Mouse (Mus musculus) forebrain, embryonic 15.5 days (tissue): ENCODE measurements at regions not wholly inside any gene's neighbourhood (a gene's known extent, or its start where the extent isn't known, plus 50 kb on each side); places are given as distances from the start of the nearest gene placed in this dataset.

Experiments
- ATAC-seq: fragments of 200-750 bp; cut with Nextera tagmentation; replicated peaks from 2 replicates; pipeline ENCODE4 v1.8.0; 2017; ENCODE audit warnings: mild to moderate bottlenecking, moderate TSS enrichment, moderate library complexity
- H3K27ac ChIP-seq: fragments of 300-500 bp; sonication (generic); replicated peaks from 2 replicates; pipeline ENCODE4 v1.5.1; 2015; ENCODE audit warnings: mild to moderate bottlenecking, inconsistent platforms
- H3K27me3 ChIP-seq: fragments of 300-500 bp; sonication (generic); 2 replicates; pipeline ENCODE4 v1.6.1; 2015; ENCODE audit warnings: inconsistent platforms
- H3K36me3 ChIP-seq: fragments of 300-500 bp; sonication (generic); 2 replicates; pipeline ENCODE4 v1.6.1; 2015; ENCODE audit warnings: mild to moderate bottlenecking, inconsistent platforms
- H3K4me1 ChIP-seq: fragments of 300-500 bp; sonication (generic); 2 replicates; pipeline ENCODE4 v1.6.1; 2015; ENCODE audit warnings: inconsistent platforms
- H3K4me2 ChIP-seq: fragments of 300-500 bp; sonication (generic); replicated peaks from 2 replicates; pipeline ENCODE4 v1.6.1; 2015; ENCODE audit warnings: mild to moderate bottlenecking, inconsistent platforms
- H3K4me3 ChIP-seq: fragments of 300-500 bp; sonication (generic); 2 replicates; pipeline ENCODE4 v1.5.1; 2015; ENCODE audit warnings: mild to moderate bottlenecking, inconsistent platforms
- H3K9ac ChIP-seq: fragments of 300-500 bp; sonication (generic); replicated peaks from 2 replicates; pipeline ENCODE4 v1.6.1; 2015; ENCODE audit warnings: mild to moderate bottlenecking, inconsistent platforms
- H3K9me3 ChIP-seq: fragments of 300-500 bp; sonication (generic); 2 replicates; pipeline ENCODE4 v1.6.1; 2016; ENCODE audit warnings: inconsistent platforms
- WGBS: fragments of 180-500 bp; shearing (Covaris S2); methylation state at CpG from one replicate; pipeline ENCODE4 v1.1.7; 2015; ENCODE audit warnings: mixed read lengths; 5-methylcytosine and 5-hydroxymethylcytosine counted together

DNA sequence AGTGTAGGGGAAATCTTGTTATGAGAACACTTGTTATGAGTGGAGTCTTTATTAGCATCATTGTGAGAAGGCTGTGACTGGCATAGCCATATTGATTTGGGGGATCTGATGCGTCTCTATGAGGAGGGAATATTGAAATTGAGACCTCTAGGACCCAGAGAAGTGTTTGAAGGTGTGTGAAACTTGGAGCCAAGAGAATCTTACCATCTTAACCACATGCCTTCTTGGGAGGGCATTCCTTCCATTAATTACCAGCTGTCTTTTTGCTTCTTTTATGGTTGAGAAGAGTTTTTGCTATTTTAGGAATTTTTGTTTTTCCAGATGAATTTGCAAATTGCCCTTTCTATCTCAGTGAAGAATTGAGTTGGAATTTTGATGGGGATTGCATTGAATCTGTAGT, 267.2 kb upstream of the A1bg start:
- H3K9ac ChIP-seq, result no peak overlapping the region
- H3K27me3 ChIP-seq, result no peaks in the 10 kb centered on the region
- H3K4me2 ChIP-seq, result no peak overlapping the region
- 91% methylated on average over 1 of the region's 1 CpGs for whole genome bisulfite sequencing
- H3K4me3 ChIP-seq, result no peak overlapping the region
- ATAC-seq, result no peak
- no peak overlapping the region for H3K27ac ChIP-seq
- no peaks in the 10 kb centered on the region for H3K4me1 ChIP-seq
- H3K9me3 ChIP-seq, result no peaks in the 10 kb centered on the region
- no peaks in the 10 kb centered on the region for H3K36me3 ChIP-seq

DNA sequence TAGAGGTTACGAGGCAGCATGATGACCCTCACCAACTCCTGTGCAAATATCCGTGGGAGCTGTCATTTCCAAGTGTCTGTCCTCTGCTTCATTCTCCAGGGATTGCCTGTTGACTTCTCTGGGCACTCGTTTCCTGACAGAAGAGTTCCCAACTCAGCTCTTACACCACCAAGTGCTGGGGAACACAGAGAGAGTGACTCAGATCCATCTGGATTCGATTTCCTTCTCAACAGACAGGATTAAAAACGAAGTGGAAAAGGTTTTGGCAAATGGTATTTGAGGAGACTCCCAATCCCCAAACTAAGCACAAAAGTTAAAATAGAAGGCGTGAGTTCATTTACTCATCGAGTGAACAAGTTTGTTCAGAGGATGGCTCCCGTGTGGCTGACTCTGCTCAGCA, 266.7 kb upstream of the A1bg start:
- WGBS, result 76% methylated on average over 8 of the region's 8 CpGs
- no peak overlapping the region for H3K27ac ChIP-seq
- no peak overlapping the region for H3K4me3 ChIP-seq
- H3K4me1 ChIP-seq, result no peaks in the 10 kb centered on the region
- H3K36me3 ChIP-seq, result no peaks in the 10 kb centered on the region
- H3K9me3 ChIP-seq, result no peaks in the 10 kb centered on the region
- no peaks in the 10 kb centered on the region for H3K27me3 ChIP-seq
- no peak for ATAC-seq
- H3K9ac ChIP-seq, result no peak overlapping the region
- no peak overlapping the region for H3K4me2 ChIP-seq

DNA sequence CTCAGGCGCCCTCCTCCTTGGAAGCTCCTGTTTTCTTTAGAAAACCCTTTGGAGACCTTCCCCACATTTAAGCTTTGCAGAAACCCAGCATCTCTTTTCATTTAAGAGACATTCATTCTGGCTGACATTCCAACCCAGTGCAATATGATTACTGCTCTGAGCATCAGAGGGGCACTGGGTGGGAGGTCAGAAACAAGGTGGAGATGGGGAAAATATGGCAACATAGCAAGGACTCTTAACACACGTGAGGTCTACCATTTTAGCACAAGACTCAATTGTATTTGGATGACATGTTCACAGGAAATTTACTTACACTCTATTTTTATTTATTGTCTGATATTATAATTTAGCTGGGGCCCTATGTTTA, 261.8 kb upstream of the A1bg start:
- H3K27ac ChIP-seq, result no peak overlapping the region
- no peak overlapping the region for H3K4me3 ChIP-seq
- H3K4me2 ChIP-seq, result no peak overlapping the region
- H3K9me3 ChIP-seq, result no peaks in the 10 kb centered on the region
- no peak for ATAC-seq
- H3K4me1 ChIP-seq, result 0 out of 2 replicates have a peak, but pooled peaks cover 2% of the 10 kb centered on the region
- no peaks in the 10 kb centered on the region for H3K36me3 ChIP-seq
- 17% methylated on average over 2 of the region's 2 CpGs for WGBS
- no peaks in the 10 kb centered on the region for H3K27me3 ChIP-seq
- no peak overlapping the region for H3K9ac ChIP-seq

DNA sequence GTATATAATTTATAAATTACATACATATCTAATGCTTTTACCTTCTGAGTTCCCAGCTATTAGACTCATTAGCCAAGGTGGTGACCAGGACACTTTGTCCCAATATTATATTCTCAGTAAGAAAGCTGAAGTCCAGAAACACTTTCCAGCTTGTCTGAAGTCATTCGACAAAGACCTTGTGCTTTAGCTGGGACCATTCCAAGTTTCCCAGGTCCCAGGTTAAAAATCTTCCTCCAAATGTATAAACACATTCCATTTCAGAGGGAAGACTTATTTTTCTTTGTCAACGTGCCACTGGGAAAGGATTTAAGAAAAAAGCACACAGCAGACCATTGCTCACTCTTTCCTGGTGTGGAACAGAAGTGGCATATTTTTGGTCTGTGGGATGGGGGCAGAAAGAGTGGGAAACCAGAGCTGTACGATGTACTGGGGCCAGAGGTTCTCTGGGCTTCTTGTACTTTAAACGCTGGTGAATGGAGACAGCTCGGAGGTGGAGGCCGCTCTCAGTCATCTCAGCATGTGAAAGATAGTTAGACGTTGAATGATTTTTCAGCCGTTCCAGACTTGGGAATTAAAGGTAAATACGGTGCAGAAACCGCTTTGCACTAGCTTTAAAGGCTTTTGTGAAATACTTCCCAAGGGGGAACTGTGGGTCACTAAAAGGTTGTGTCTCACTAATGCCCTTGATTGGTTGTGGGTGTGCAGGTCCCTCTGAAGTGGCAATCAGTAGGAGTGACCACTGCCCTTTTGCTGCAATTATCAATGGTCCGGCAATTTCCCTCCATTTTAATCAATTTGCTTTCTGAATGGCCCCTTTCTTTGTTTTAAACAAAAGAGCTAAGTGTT, 261.2 kb upstream of the A1bg start:
- Histone ChIP-seq H3K9me3 (no peaks in the 10 kb centered on the region), H3K4me1 (0 out of 2 replicates have a peak, but pooled peaks cover 2% of the 10 kb centered on the region), H3K4me2 (no peak overlapping the region), H3K36me3 (no peaks in the 10 kb centered on the region), H3K27me3 (no peaks in the 10 kb centered on the region), H3K27ac (no peak overlapping the region), H3K9ac (no peak overlapping the region), H3K4me3 (no peak overlapping the region)
- ATAC-seq, result no peak
- 10% methylated on average over 11 of the region's 11 CpGs for WGBS

DNA sequence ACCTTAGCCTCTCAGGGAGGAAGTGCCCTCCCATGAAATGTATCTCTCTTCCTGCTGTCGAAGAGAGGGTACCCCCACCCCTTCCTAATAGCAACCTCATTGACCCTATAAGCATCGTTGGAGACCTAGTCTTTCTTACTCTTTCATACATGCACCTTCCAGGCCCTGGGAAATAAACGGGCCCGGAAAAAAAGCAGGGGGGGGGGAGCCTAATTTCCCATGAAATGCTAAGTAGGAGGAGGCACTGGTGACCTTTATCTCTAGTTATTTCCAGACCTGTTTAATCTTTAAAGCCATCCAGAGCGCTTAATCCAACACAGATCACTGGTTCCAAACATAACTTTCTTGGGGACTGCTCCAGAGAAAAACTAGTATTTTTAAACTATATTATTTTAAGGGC, 260.5 kb upstream of the A1bg start:
- no peaks in the 10 kb centered on the region for H3K27me3 ChIP-seq
- H3K4me2 ChIP-seq, result no peak overlapping the region
- no peaks in the 10 kb centered on the region for H3K9me3 ChIP-seq
- no peak for ATAC-seq
- no peak overlapping the region for H3K27ac ChIP-seq
- H3K9ac ChIP-seq, result no peak overlapping the region
- H3K36me3 ChIP-seq, result no peaks in the 10 kb centered on the region
- no peak overlapping the region for H3K4me3 ChIP-seq
- 0 out of 2 replicates have a peak, but pooled peaks cover 2% of the 10 kb centered on the region for H3K4me1 ChIP-seq
- 18% methylated on average over 5 of the region's 5 CpGs for WGBS

DNA sequence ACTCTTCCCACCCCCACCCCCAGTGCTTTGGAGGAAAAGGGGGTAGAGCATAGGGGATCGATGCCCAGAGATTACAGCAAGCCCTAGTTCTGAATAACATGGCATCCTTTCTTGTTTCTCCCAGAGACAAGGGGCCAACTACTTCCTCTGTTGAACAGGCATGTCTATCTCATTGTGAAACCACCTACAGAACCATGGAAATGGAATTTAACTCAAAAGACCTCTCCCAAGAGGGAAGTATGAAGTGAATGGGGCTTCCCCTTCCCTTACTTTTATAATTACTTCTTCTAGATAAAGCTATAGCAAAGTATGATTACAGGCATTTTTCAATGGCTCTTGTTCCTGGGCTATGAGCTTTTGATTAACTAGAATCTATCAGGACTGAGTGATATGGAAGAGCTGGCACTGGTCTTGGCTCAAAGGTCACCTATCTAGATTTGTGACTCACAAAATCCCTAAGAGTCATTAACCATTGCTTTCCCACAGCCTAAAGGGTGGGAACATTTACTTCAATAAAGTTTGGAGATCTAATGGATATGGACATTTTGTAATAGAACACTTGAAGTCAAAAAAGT, 246.1 kb upstream of the A1bg start:
- Histone ChIP-seq H3K27ac (no peak overlapping the region), H3K36me3 (no peaks in the 10 kb centered on the region), H3K9me3 (no peaks in the 10 kb centered on the region), H3K4me1 (no peaks in the 10 kb centered on the region), H3K27me3 (no peaks in the 10 kb centered on the region), H3K4me3 (no peak overlapping the region), H3K4me2 (no peak overlapping the region), H3K9ac (no peak overlapping the region)
- ATAC-seq, result no peak
- WGBS, result 89% methylated on average over 1 of the region's 1 CpGs

DNA sequence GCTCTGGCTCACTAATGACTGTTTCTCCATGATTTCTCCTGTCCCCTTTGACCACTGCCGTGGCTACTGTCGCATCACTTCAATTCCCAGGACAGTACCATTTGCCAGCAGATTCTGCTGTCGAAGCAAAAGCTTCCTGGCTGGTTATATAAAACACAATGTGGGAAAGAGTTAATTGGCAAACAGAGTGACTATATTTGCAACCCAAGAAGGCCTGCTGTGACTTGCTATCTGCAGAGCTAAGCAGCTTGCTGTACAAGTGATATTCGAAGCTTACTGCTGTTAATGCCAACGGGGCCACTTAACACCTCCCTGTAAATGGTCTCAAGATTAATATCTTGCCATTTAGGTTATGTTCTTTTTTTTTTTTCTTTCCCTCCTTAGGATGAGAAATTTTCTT, 242.2 kb upstream of the A1bg start:
- H3K36me3 ChIP-seq, result no peaks in the 10 kb centered on the region
- 47% methylated on average over 5 of the region's 5 CpGs for WGBS
- no peak overlapping the region for H3K4me2 ChIP-seq
- no peaks in the 10 kb centered on the region for H3K27me3 ChIP-seq
- no peak for ATAC-seq
- H3K4me3 ChIP-seq, result no peak overlapping the region
- H3K9ac ChIP-seq, result no peak overlapping the region
- H3K27ac ChIP-seq, result no peak overlapping the region
- no peaks in the 10 kb centered on the region for H3K4me1 ChIP-seq
- H3K9me3 ChIP-seq, result no peaks in the 10 kb centered on the region

DNA sequence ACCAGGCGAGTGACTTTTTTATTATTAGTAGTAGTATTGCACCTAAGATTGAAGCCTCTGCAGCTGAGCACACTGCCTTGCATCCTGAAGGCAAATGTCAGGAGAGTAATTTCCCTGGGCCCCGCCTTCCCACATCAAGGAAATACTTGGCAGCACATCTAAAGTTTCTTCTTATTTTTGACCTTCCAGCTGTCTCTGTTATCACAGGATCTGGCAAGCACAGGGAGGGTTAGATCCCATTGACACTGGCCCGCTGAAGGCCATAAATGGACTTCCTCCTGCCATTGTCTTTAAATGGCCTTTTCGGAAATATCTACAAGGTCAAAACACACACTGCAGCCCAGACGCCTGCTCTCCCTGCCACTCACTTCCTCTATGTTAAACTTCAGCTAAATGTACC, 238.6 kb upstream of the A1bg start:
- Histone ChIP-seq H3K36me3 (no peaks in the 10 kb centered on the region), H3K9me3 (no peaks in the 10 kb centered on the region), H3K4me1 (peaks cover 7% of the 10 kb centered on the region), H3K4me2 (no peak overlapping the region), H3K27ac (no peak overlapping the region), H3K27me3 (no peaks in the 10 kb centered on the region), H3K4me3 (no peak overlapping the region), H3K9ac (no peak overlapping the region)
- WGBS, result 80% methylated on average over 5 of the region's 5 CpGs
- ATAC-seq, result no peak

DNA sequence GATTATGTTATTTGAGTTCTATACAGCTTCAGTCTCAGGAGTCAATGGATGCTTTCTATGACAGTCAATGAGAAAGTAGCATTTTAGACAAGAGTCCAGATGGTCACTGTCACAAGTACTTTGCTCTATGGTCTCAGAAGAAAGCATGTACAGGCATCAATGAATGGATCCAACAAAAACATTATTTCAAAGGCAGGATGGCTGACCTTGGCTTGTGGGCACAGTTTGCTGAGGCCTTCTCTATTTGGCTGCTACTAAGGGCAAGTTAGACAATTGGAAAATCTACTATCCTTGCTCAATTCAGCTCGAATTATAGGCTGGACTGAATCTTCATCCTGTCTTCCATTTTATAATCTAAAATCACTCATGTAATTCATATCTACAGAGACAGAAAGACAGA, 237.9 kb upstream of the A1bg start:
- no peak overlapping the region for H3K9ac ChIP-seq

DNA sequence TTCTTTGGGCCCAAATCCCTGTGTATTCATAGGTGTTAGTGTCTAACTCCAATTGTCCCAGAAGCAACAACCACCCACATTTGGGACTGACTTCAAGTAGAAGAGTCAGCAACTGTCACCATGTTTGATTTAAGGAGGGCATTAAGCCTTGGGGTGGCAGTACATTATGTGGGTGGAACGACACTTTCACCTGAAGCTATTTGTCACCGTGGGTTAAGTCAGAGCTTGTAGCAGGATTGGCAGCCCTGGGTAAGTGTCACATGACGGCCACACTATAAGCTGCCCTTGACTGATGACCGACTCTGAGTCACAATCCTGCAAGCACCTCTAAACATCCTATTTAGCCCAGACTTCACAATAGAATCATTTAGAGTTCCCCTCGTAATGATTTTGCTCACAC, 236.7 kb upstream of the A1bg start:
- no peak overlapping the region for H3K4me2 ChIP-seq
- no peaks in the 10 kb centered on the region for H3K36me3 ChIP-seq
- H3K27me3 ChIP-seq, result no peaks in the 10 kb centered on the region
- WGBS, result 85% methylated on average over 5 of the region's 5 CpGs
- peaks cover 7% of the 10 kb centered on the region for H3K4me1 ChIP-seq
- H3K27ac ChIP-seq, result no peak overlapping the region
- no peaks in the 10 kb centered on the region for H3K9me3 ChIP-seq
- no peak overlapping the region for H3K4me3 ChIP-seq
- no peak for ATAC-seq
- no peak overlapping the region for H3K9ac ChIP-seq

More for the DNA sequence above, 237.9 kb upstream of the A1bg start:
- Histone ChIP-seq H3K27me3 (no peaks in the 10 kb centered on the region), H3K36me3 (no peaks in the 10 kb centered on the region), H3K4me2 (no peak overlapping the region), H3K4me1 (peaks cover 7% of the 10 kb centered on the region), H3K4me3 (no peak overlapping the region), H3K9me3 (no peaks in the 10 kb centered on the region), H3K27ac (no peak overlapping the region)
- ATAC-seq, result no peak
- WGBS, result 81% methylated on average over 1 of the region's 1 CpGs

DNA sequence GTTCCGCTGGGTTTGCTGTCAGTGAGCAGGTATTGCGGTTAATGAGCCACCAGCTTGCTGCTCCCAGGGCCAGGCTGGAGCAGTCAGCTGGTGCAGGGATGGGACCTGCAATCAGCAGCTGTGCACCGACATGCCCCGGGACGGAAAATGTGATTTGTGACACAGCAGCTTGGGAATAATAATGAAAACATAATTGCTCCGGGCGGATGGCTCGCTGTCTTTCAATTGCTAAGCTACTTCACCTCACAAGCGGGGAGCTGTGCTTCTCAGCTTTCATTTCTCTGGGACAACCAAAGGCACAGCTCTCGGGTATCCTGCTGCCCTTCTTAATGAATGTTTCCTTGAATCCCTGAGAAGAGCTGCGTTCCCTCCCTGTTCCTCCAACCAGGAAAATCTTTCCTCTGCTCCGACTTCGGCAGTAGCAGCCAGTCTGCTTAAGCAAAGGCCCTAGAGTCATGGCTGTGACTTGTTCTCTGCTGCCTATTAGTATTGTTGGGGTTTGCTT, 235.3 kb upstream of the A1bg start:
- Histone ChIP-seq H3K4me1 (peaks cover 7% of the 10 kb centered on the region), H3K27ac (peak overlapping the region; percentile 76), H3K9ac (peak overlapping the region; percentile 51), H3K4me2 (peak overlapping the region; percentile 81), H3K9me3 (no peaks in the 10 kb centered on the region), H3K27me3 (no peaks in the 10 kb centered on the region), H3K36me3 (no peaks in the 10 kb centered on the region), H3K4me3 (peak overlapping the region; percentile 46)
- WGBS, result 6% methylated on average over 13 of the region's 13 CpGs
- peak; percentile 85 for ATAC-seq

DNA sequence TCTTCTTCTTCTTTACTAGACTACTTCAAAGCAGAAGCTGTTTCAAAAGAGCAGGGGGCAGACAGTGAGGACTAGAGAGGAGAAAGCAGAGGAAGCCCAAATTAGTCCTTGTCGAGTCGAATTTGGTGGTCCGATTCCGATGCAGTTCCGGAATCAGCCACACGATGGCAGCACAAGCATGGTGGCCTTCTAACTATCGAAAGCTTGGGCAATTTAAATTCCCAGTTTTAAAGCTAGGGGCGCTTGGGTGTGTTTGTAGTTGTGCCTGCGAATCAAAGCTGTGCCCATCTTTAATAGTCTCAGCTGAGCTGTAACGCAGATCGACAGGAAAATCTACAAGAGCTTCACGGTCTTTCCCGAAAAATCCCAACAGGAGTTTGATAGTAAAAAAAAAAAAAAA, 234.7 kb upstream of the A1bg start:
- H3K36me3 ChIP-seq, result no peaks in the 10 kb centered on the region
- H3K4me1 ChIP-seq, result peaks cover 7% of the 10 kb centered on the region
- peak; percentile 86 for ATAC-seq
- H3K9me3 ChIP-seq, result no peaks in the 10 kb centered on the region
- H3K27ac ChIP-seq, result peak overlapping the region; percentile 76
- no peak overlapping the region for H3K9ac ChIP-seq
- no peaks in the 10 kb centered on the region for H3K27me3 ChIP-seq
- WGBS, result 2% methylated on average over 13 of the region's 13 CpGs
- peak overlapping the region; percentile 81 for H3K4me2 ChIP-seq
- H3K4me3 ChIP-seq, result peak overlapping the region; percentile 46
